Mouse (Mus musculus) ES-Bruce4 (cell line): ENCODE data around the gene Ssbp1.

Experiments
- CTCF ChIP-seq: IDR thresholded peaks from one replicate; pipeline ENCODE4 v1.8.1; 2011; ENCODE audit warnings: low read depth, low read length
- EP300 ChIP-seq: IDR thresholded peaks from 2 replicates; pipeline ENCODE4 v1.6.1; 2011; ENCODE audit warnings: low read depth, low read length; ENCODE audit not compliant: insufficient read depth
- POLR2A ChIP-seq: IDR thresholded peaks from one replicate; pipeline ENCODE4 v1.8.1; 2011; ENCODE audit warnings: low read length; ENCODE audit not compliant: insufficient read depth

DNA sequence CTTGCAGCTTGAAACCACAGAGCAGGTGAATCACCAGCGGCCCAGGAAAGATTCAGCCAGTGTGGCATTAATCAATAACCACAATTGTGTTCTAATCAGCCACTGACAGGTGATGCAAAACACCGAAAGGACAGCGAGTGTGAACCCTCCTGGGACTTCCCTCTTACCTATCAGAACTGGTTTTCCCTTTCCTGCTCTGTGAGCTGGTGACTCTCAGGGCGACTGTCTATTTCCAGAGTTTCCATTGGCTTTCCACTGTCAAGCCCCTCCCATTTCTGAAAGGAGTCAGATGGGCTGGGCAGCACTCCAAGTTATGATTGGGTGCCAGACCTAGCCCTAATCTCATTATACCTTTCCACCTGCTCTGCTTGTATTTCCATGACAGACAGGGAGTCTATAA lies 39.8 kb upstream of the Ssbp1 start:
- no peak for TF ChIP-seq CTCF
- no peak for TF ChIP-seq POLR2A
- no peak for TF ChIP-seq EP300
